Mouse (Mus musculus) forebrain, embryonic 14.5 days (tissue): Measurements from ENCODE around the gene Abcb1b. TPM values are rescaled to one million over a fixed set of nuclear protein-coding genes. Genes with fewer than 3 reads are reported as not detected.

Experiments
- ATAC-seq: fragments of 200-750 bp; cut with Nextera tagmentation; 2 replicates; pipeline ENCODE4 v1.8.0; 2017; ENCODE audit warnings: mild to moderate bottlenecking, moderate library complexity
- DNase-seq: peaks from one replicate; pipeline ENCODE4 v3.0.0-alpha.2; 2015; ENCODE audit warnings: low spot score
- H3K27ac ChIP-seq: fragments of 300-500 bp; sonication (generic); 2 replicates; pipeline ENCODE4 v1.5.1; 2014; ENCODE audit warnings: low read depth, mild to moderate bottlenecking, control low read depth, low read length, moderate library complexity
- H3K27me3 ChIP-seq: fragments of 300-500 bp; sonication (generic); replicated peaks from 2 replicates; pipeline ENCODE4 v1.6.1; 2014; ENCODE audit warnings: low read length, control low read depth, mixed read lengths; ENCODE audit not compliant: control insufficient read depth, insufficient read depth
- H3K36me3 ChIP-seq: fragments of 300-500 bp; sonication (generic); 2 replicates; pipeline ENCODE4 v1.6.1; 2014; ENCODE audit warnings: low read length, control low read depth; ENCODE audit not compliant: control insufficient read depth, insufficient read depth
- H3K4me1 ChIP-seq: fragments of 300-500 bp; sonication (generic); 2 replicates; pipeline ENCODE4 v1.6.1; 2014; ENCODE audit warnings: antibody characterized with exemption, low read length, control low read depth; ENCODE audit not compliant: control insufficient read depth, insufficient read depth
- H3K4me2 ChIP-seq: fragments of 300-500 bp; sonication (generic); 2 replicates; pipeline ENCODE4 v1.6.1; 2014; ENCODE audit warnings: mild to moderate bottlenecking, control low read depth, low read length
- H3K4me3 ChIP-seq: fragments of 300-500 bp; sonication (generic); 2 replicates; pipeline ENCODE4 v1.5.1; 2014; ENCODE audit warnings: low read depth, low read length, control low read depth
- H3K9ac ChIP-seq: fragments of 300-500 bp; sonication (generic); 2 replicates; pipeline ENCODE4 v1.6.1; 2014; ENCODE audit warnings: mild to moderate bottlenecking, low read length, control low read depth, moderate library complexity
- H3K9me3 ChIP-seq: fragments of 300-500 bp; sonication (generic); replicated peaks from 2 replicates; pipeline ENCODE4 v1.6.1; 2016; ENCODE audit warnings: low read length, control low read depth, mixed read lengths; ENCODE audit not compliant: control insufficient read depth
- WGBS: fragments of 180-500 bp; shearing (Covaris S2); extraction: QIAGEN DNeasy Blood & Tissue Kit; methylation state at CpG from one replicate; pipeline ENCODE4 v1.1.7; 2014; 5-methylcytosine and 5-hydroxymethylcytosine counted together
- polyA plus RNA-seq: library from polyadenylated mRNA; unstranded; fragments of >200 nt; fragmentation: Nextera tagmentation; extraction: Ambion mirVana; gene quantifications from 2 replicates; pipeline ENCODE4 v1.2.1, GENCODE M21; 2014

The Abcb1b gene
- polyA plus RNA-seq = 0.30 and 0.80 TPM in 2 replicates

- no peaks in the 10 kb centered on the region for H3K9me3 ChIP-seq
- DNase-seq (peak; percentile 66), ATAC-seq (peak; percentile 91)
- H3K27me3 ChIP-seq = no peaks in the 10 kb centered on the region
- H3K4me1 ChIP-seq = peaks cover 4% of the 10 kb centered on the region; the same call in 1 of the 2 replicates
- H3K4me2 ChIP-seq = peak within 1 kb of the TSS; percentile 99
- no peak within 1 kb of the TSS for H3K27ac ChIP-seq
- peak within 1 kb of the TSS; percentile 50 for H3K4me3 ChIP-seq
- no peaks in the 10 kb centered on the region for H3K36me3 ChIP-seq
- H3K9ac ChIP-seq = peak within 1 kb of the TSS; percentile 59
- under 1% methylated on average over 48 of the region's 48 CpGs for WGBS
Measured at GRCm38 (mm10) chr5:8797987-8798751, at the start of gene Abcb1b. Gene Abcb1b (plus strand): TSS chr5:8798147.

DNA sequence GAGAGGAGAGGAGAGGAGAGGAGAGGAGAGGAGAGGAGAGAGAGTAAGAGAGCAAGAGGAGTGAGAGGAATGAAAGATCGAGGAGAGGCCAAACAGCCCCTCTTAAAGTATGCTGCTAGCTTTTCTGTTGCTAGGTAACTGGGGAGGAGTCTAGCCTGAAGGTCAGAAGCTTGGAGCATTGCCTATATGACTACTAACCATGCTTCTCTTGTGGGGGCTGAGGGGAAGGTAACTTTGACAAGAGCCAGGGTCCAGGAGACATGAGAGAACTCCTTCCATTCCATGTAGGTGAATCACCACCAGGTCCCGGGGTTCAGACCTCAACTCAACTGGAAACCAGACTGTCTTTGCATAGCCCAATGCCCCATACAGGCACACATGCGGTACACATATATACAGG, 25.1 kb upstream of the Abcb1b start:
- Histone ChIP-seq H3K27me3 (no peaks in the 10 kb centered on the region), H3K36me3 (no peaks in the 10 kb centered on the region), H3K4me2 (no peak overlapping the region), H3K4me3 (no peak overlapping the region), H3K9me3 (no peaks in the 10 kb centered on the region), H3K27ac (no peak overlapping the region), H3K9ac (no peak overlapping the region), H3K4me1 (no peaks in the 10 kb centered on the region)
- no peak for DNase-seq
- WGBS = 69% methylated on average over 3 of the region's 3 CpGs
- no peak for ATAC-seq

DNA sequence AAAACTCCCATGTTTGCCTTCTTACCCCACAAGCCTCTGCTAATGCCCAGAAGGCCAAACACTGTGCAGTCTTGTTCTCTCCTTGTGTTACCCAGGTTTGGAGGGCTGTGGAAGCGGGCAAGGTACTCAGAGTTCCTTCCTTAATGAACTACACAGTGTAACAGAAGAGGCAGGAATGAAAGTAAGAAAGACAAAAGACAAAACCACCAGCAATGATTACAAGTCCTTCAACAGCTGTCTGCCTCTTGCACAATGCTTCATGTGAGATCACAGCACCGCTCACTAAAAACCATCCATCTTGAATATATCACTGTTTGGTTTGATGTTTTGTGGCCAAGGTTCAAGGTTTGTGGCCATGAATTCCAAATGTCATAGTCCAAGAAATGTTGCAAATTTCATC, 19.6 kb upstream of the Abcb1b start:
- H3K4me3 ChIP-seq = no peak overlapping the region
- ATAC-seq (no peak), DNase-seq (no peak)
- no peaks in the 10 kb centered on the region for H3K9me3 ChIP-seq
- 87% methylated on average over 2 of the region's 2 CpGs for WGBS
- H3K27ac ChIP-seq = no peak overlapping the region
- H3K9ac ChIP-seq = no peak overlapping the region
- H3K36me3 ChIP-seq = no peaks in the 10 kb centered on the region
- no peaks in the 10 kb centered on the region for H3K4me1 ChIP-seq
- H3K4me2 ChIP-seq = no peak overlapping the region
- no peaks in the 10 kb centered on the region for H3K27me3 ChIP-seq

DNA sequence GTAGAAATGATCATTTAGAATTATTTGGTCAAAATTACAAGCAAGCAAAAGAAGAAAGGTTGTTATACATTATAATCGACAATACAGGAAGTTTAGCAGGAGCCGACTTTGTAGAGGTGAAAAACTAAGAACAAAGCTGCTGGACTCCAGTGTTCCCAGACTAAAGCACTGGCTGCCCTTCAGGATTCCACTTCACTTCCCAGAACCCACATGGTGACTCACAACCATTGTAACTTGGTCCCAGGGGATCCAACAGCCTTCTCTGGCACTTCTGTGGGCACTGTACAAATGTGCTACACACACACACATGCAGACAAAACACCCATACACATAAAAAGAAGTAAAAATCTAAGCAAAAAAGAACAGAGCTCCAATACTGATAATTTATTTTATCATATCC, 19.2 kb upstream of the Abcb1b start:
- Histone ChIP-seq H3K4me2 (no peak overlapping the region), H3K4me1 (no peaks in the 10 kb centered on the region), H3K27me3 (no peaks in the 10 kb centered on the region), H3K4me3 (no peak overlapping the region), H3K36me3 (no peaks in the 10 kb centered on the region), H3K9me3 (no peaks in the 10 kb centered on the region), H3K9ac (no peak overlapping the region), H3K27ac (no peak overlapping the region)
- no peak for ATAC-seq
- DNase-seq = no peak
- 90% methylated on average over 2 of the region's 2 CpGs for WGBS

DNA sequence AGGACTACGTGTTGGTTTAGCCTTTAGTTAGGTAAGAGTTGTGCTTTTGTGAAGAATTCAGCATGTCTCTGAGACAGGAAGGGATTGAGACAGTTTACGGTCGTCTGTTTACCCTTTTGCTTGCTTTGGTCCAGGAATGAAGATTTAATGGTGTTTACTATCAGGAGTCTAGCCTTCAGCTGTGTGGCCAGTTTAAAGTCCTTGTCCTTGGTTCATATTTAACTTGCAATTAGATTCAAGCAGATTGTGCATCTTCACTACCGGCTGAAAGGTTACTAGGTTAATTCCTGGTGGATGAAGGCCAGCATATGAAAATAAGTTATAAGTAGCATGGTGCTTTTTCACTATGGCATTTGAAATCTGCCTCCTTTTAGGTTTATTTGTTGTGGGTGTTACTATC, 5.7 kb upstream of the Abcb1b start:
- Histone ChIP-seq H3K4me1 (no peaks in the 10 kb centered on the region), H3K27ac (no peak overlapping the region), H3K4me3 (no peak overlapping the region), H3K27me3 (no peaks in the 10 kb centered on the region), H3K9me3 (no peaks in the 10 kb centered on the region), H3K4me2 (no peak overlapping the region), H3K36me3 (no peaks in the 10 kb centered on the region), H3K9ac (no peak overlapping the region)
- no peak for DNase-seq
- no peak for ATAC-seq
- WGBS = 90% methylated on average over 4 of the region's 4 CpGs

DNA sequence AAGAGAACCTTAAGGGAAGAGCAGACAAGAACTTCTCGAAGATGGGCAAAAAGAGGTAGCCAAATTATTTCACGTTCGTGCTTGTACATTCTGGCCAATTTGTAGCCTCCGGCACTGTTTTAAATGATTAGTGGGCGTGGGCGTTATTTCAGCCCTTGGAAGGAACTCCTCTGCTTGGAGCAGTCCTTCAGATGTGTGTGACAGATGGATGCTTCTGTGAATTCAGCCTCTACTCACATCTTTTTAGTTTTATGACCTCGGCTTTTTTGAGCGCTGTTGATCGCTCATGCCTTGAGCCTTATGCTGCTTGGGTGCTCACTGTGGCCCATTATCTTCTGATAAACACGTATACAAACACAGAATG, 787 bp downstream of the Abcb1b start:
- peak overlapping the region; percentile 59 for H3K9ac ChIP-seq

GRCm38 (mm10) chr5:8805742-8806141, 7.8 kb downstream of the Abcb1b start:
- no peak for DNase-seq
- Histone ChIP-seq H3K27me3 (no peaks in the 10 kb centered on the region), H3K9me3 (no peaks in the 10 kb centered on the region), H3K4me3 (no peak overlapping the region), H3K9ac (no peak overlapping the region), H3K36me3 (no peaks in the 10 kb centered on the region), H3K4me2 (no peak overlapping the region), H3K4me1 (no peaks in the 10 kb centered on the region), H3K27ac (no peak overlapping the region)
- no peak for ATAC-seq
- WGBS = 86% methylated on average over 5 of the region's 5 CpGs

More for the DNA sequence above, 787 bp downstream of the Abcb1b start:
- Histone ChIP-seq H3K27me3 (no peaks in the 10 kb centered on the region), H3K27ac (no peak overlapping the region), H3K4me3 (peak overlapping the region; percentile 50), H3K36me3 (no peaks in the 10 kb centered on the region), H3K4me1 (peaks cover 4% of the 10 kb centered on the region; the same call in 1 of the 2 replicates), H3K9me3 (no peaks in the 10 kb centered on the region), H3K4me2 (peak overlapping the region; percentile 99)
- WGBS = 22% methylated on average over 10 of the region's 10 CpGs
- peak; percentile 48 for ATAC-seq
- DNase-seq = peak; percentile 29

GRCm38 (mm10) chr5:8807137-8808004, 9.4 kb downstream of the Abcb1b start:
- Histone ChIP-seq H3K9me3 (no peaks in the 10 kb centered on the region), H3K27me3 (no peaks in the 10 kb centered on the region), H3K9ac (no peak overlapping the region), H3K4me3 (no peak overlapping the region), H3K36me3 (no peaks in the 10 kb centered on the region), H3K4me2 (no peak overlapping the region), H3K4me1 (no peaks in the 10 kb centered on the region), H3K27ac (no peak overlapping the region)
- 89% methylated on average over 9 of the region's 9 CpGs for WGBS
- ATAC-seq (no peak), DNase-seq (no peak)

GRCm38 (mm10) chr5:8813872-8814271, 15.9 kb downstream of the Abcb1b start:
- DNase-seq (no peak), ATAC-seq (no peak)
- no peak overlapping the region for H3K4me3 ChIP-seq
- no peak overlapping the region for H3K27ac ChIP-seq
- H3K36me3 ChIP-seq = no peaks in the 10 kb centered on the region
- H3K4me2 ChIP-seq = no peak overlapping the region
- no peaks in the 10 kb centered on the region for H3K9me3 ChIP-seq
- WGBS = 87% methylated on average over 1 of the region's 1 CpGs
- no peaks in the 10 kb centered on the region for H3K27me3 ChIP-seq
- no peak overlapping the region for H3K9ac ChIP-seq
- H3K4me1 ChIP-seq = no peaks in the 10 kb centered on the region
